Mouse (Mus musculus) hindbrain, embryonic 12.5 days (tissue): ENCODE results near the gene Scpep1. TPM values are rescaled to one million over a fixed set of nuclear protein-coding genes. Genes with fewer than 3 reads are reported as not detected.
"Not testable (repeated sequence)": the region's sequence is repeated elsewhere in the genome, so short reads cannot be mapped to it uniquely, and the experiment has no call there.

Experiments
- ATAC-seq: fragments of 200-750 bp; cut with Nextera tagmentation; 2 replicates; pipeline ENCODE4 v1.8.0; 2017; ENCODE audit warnings: moderate TSS enrichment; ENCODE audit not compliant: low FRiP score
- H3K27ac ChIP-seq: fragments of 300-500 bp; sonication (generic); 2 replicates; pipeline ENCODE4 v1.5.1; 2016; ENCODE audit warnings: mild to moderate bottlenecking
- H3K27me3 ChIP-seq: fragments of 300-500 bp; sonication (generic); 2 replicates; pipeline ENCODE4 v1.6.1; 2016; ENCODE audit warnings: mild to moderate bottlenecking
- H3K36me3 ChIP-seq: fragments of 300-500 bp; sonication (generic); 2 replicates; pipeline ENCODE4 v1.6.1; 2016; ENCODE audit warnings: mild to moderate bottlenecking
- H3K4me1 ChIP-seq: fragments of 300-500 bp; sonication (generic); 2 replicates; pipeline ENCODE4 v1.6.1; 2016
- H3K4me2 ChIP-seq: fragments of 300-500 bp; sonication (generic); replicated peaks from 2 replicates; pipeline ENCODE4 v1.6.1; 2016; ENCODE audit warnings: mild to moderate bottlenecking
- H3K4me3 ChIP-seq: fragments of 300-500 bp; sonication (generic); 2 replicates; pipeline ENCODE4 v1.5.1; 2016; ENCODE audit warnings: mild to moderate bottlenecking
- H3K9ac ChIP-seq: fragments of 300-500 bp; sonication (generic); 2 replicates; pipeline ENCODE4 v1.6.1; 2016; ENCODE audit warnings: mild to moderate bottlenecking, moderate library complexity
- H3K9me3 ChIP-seq: fragments of 300-500 bp; sonication (generic); replicated peaks from 2 replicates; pipeline ENCODE4 v1.6.1; 2016; ENCODE audit warnings: mild to moderate bottlenecking
- WGBS: fragments of 180-500 bp; shearing (Covaris S2); methylation state at CpG from one replicate; pipeline ENCODE4 v1.1.7; 2016; 5-methylcytosine and 5-hydroxymethylcytosine counted together
- polyA plus RNA-seq: library from polyadenylated mRNA; unstranded; fragments of >200 nt; fragmentation: Nextera tagmentation; extraction: Ambion mirVana; gene quantifications from 2 replicates; pipeline ENCODE4 v1.2.1, GENCODE M21; 2016

Gene Scpep1
- polyA plus RNA-seq, result 44.1 and 46.2 TPM in 2 replicates

GRCm38 (mm10) chr11:88955217-88955969 is at the start of gene Scpep1:
Scpep1 (minus strand) TSS chr11:88955465.
- Histone ChIP-seq H3K27me3 (no peaks in the 10 kb centered on the region), H3K4me3 (peak within 1 kb of the TSS; percentile 46), H3K4me1 (no peaks in the 10 kb centered on the region; the same call in 1 of the 2 replicates), H3K9me3 (no peaks in the 10 kb centered on the region), H3K4me2 (peak within 1 kb of the TSS; percentile 59), H3K36me3 (peaks cover 3% of the 10 kb centered on the region; the same call in 1 of the 2 replicates), H3K9ac (peak within 1 kb of the TSS; percentile 55), H3K27ac (peak within 1 kb of the TSS; percentile 45; the same call in 1 of the 2 replicates)
- peak; percentile 97 for ATAC-seq
- 5% methylated on average over 34 of the region's 34 CpGs for WGBS

DNA sequence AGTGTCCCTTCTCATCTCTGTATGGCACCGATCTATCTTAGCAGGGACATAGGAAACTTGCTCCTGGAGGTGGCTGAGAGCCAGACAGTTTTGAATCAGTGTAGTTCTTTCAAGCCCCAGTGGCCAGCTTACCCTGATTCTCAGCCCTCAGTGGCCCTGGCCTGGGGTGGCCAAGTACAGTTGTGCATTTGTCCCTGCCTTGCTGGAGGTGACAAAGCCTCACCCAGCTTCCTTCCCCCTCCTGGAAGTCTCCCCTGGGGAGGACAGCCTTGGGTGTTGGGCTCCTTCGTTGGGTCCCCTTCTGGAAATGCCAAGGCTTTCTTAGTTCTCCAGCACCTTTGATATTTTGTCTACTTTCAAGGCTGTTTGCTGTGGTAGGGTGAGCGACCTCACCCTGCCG is 48.5 kb upstream of the Scpep1 start:
- H3K36me3 ChIP-seq, result no peaks in the 10 kb centered on the region
- H3K9me3 ChIP-seq, result no peaks in the 10 kb centered on the region
- H3K4me3 ChIP-seq, result no peak overlapping the region
- peaks cover 8% of the 10 kb centered on the region for H3K4me1 ChIP-seq
- WGBS, result 78% methylated on average over 4 of the region's 4 CpGs
- H3K9ac ChIP-seq, result no peak overlapping the region
- H3K27ac ChIP-seq, result no peak overlapping the region
- no peak for ATAC-seq
- H3K27me3 ChIP-seq, result peaks cover 18% of the 10 kb centered on the region
- no peak overlapping the region for H3K4me2 ChIP-seq

- Histone ChIP-seq H3K4me2 (no peak overlapping the region), H3K4me1 (peaks cover 8% of the 10 kb centered on the region), H3K4me3 (no peak overlapping the region), H3K9me3 (no peaks in the 10 kb centered on the region), H3K27ac (no peak overlapping the region), H3K36me3 (no peaks in the 10 kb centered on the region), H3K9ac (no peak overlapping the region), H3K27me3 (peaks cover 25% of the 10 kb centered on the region)
- WGBS, result 59% methylated on average over 6 of the region's 6 CpGs
- no peak for ATAC-seq
Observed at GRCm38 (mm10) chr11:89003078-89003477, 47.8 kb upstream of the Scpep1 start.

- no peak for ATAC-seq
- WGBS, result 77% methylated on average over 5 of the region's 5 CpGs
- Histone ChIP-seq H3K27ac (no peak overlapping the region), H3K4me2 (no peak overlapping the region), H3K27me3 (peaks cover 26% of the 10 kb centered on the region), H3K9me3 (no peaks in the 10 kb centered on the region), H3K9ac (no peak overlapping the region), H3K4me1 (peaks cover 8% of the 10 kb centered on the region), H3K36me3 (no peaks in the 10 kb centered on the region), H3K4me3 (no peak overlapping the region)
Observed at GRCm38 (mm10) chr11:89002621-89003020, 47.4 kb upstream of the Scpep1 start.

DNA sequence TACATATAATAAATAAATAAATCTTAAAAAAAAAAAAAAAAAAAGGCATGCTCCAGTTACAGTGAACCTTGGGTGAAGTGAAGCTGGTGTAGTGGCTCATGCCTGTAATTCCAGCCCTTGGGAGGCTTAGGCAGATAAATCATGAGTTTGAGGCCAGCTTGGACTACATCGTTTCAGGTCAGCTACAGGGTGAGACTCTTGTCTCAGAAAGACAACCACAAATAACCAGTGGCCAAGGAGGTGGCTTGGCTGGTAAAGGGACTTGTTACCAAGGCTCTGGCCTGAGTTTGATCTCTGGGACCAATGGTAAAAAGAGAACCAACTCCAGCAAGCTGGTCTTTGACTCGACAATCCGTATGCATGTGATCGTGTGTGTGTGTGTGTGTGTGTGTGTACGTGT is 46.8 kb upstream of the Scpep1 start:
- peaks cover 26% of the 10 kb centered on the region for H3K27me3 ChIP-seq
- H3K36me3 ChIP-seq, result no peaks in the 10 kb centered on the region
- ATAC-seq, result no peak
- no peak overlapping the region for H3K27ac ChIP-seq
- no peak overlapping the region for H3K4me2 ChIP-seq
- no peak overlapping the region for H3K9ac ChIP-seq
- H3K4me1 ChIP-seq, result peaks cover 8% of the 10 kb centered on the region
- H3K4me3 ChIP-seq, result no peak overlapping the region
- 90% methylated on average over 5 of the region's 5 CpGs for WGBS
- no peaks in the 10 kb centered on the region for H3K9me3 ChIP-seq

- peaks cover 26% of the 10 kb centered on the region for H3K27me3 ChIP-seq
- H3K9me3 ChIP-seq, result no peaks in the 10 kb centered on the region
- no peak overlapping the region for H3K4me3 ChIP-seq
- H3K4me2 ChIP-seq, result no peak overlapping the region
- WGBS, result 93% methylated on average over 7 of the region's 7 CpGs
- no peaks in the 10 kb centered on the region for H3K36me3 ChIP-seq
- H3K4me1 ChIP-seq, result peaks cover 8% of the 10 kb centered on the region
- no peak for ATAC-seq
- no peak overlapping the region for H3K27ac ChIP-seq
- no peak overlapping the region for H3K9ac ChIP-seq
Observed at GRCm38 (mm10) chr11:89001569-89001968, 46.3 kb upstream of the Scpep1 start.

- Histone ChIP-seq H3K9ac (no peak overlapping the region), H3K4me1 (peaks cover 8% of the 10 kb centered on the region), H3K4me3 (no peak overlapping the region), H3K27me3 (peaks cover 26% of the 10 kb centered on the region), H3K36me3 (no peaks in the 10 kb centered on the region), H3K27ac (no peak overlapping the region), H3K4me2 (no peak overlapping the region), H3K9me3 (no peaks in the 10 kb centered on the region)
- no peak for ATAC-seq
Observed at GRCm38 (mm10) chr11:89000527-89000819, 45.2 kb upstream of the Scpep1 start.

DNA sequence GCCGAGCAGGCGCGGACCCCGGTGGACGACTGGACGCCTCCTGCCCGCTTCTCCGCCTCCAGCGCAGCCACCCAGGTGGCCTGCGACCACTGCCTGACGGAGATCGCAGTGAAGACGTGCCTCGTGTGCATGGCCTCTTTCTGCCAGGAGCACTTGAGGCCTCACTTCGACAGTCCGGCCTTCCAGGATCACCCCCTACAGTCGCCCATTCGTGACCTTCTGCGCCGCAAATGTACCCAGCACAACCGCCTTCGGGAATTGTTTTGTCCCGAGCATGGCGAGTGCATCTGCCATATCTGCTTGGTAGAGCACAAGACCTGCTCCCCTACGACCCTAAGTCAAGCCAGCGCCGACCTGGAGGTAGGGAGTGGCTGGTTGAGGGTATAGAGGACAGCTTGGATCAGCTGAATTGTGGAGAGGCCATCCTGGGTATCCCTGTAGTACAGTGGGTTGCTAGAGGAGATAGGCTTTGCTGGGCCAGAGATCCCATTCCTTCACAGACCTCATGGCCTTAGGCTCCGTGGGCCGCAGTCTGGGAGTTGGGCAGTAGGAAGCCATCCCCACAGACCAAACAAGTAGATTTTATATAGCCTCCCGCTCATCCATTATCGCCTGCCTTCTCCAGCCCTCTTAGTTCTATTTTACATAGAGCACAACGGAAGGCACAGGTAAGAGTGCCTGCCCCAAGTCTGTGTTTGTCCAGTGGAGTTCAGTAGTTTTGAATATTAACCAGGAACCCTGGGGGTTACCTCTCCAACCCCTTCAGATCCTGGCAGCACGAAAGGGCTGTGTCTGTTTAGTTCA is 44.7 kb upstream of the Scpep1 start:
- ATAC-seq, result no peak; the same call in 1 of the 2 replicates

DNA sequence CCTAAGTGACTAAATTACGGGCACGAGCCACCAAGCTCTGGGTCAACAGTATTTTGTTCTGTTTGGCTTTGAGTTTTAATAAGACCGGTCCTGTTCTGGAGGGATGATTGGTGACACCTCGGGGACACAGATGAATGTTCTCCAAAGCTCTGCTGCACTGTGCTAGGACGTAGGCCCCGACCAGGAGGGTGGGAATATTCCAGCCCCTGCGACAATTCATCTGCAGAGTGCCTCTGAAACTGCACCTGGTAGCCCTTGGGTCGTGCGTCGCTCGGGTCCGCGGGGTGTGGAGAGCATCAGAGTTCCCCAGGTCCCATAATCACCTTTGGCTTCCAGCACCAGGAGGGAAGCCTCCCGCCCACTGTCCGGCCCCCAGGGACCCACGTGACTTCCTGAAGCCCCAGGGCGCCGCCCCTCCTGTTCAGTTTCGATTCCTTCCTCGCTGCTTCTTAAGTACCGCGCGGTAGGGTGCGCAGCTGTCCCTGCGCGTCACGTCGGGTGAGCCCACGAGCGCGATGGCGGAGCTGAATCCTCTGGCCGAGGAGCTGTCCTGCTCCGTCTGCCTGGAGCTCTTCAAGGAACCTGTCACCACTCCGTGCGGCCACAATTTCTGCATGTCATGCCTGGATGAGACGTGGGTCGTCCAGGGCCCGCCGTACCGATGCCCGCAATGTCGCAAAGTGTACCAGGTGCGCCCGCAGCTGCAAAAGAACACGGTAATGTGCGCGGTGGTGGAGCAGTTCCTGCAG is 43.9 kb upstream of the Scpep1 start, which contains the start of gene Trim25:
TSS of gene Trim25 (plus strand) at position 403 of the 749 bp plus-strand sequence.
- Histone ChIP-seq H3K9ac (peak within 1 kb of the TSS; percentile 3; the same call in 1 of the 2 replicates), H3K4me1 (peaks cover 8% of the 10 kb centered on the region), H3K27me3 (peaks cover 26% of the 10 kb centered on the region), H3K4me3 (peak within 1 kb of the TSS; percentile 37), H3K36me3 (no peaks in the 10 kb centered on the region), H3K27ac (no peak within 1 kb of the TSS), H3K9me3 (no peaks in the 10 kb centered on the region), H3K4me2 (peak within 1 kb of the TSS; percentile 47)
- ATAC-seq, result peak; percentile 46; the same call in 1 of the 2 replicates
- WGBS, result 3% methylated on average over 48 of the region's 48 CpGs

More for the DNA sequence above, 44.7 kb upstream of the Scpep1 start:
- H3K4me3 ChIP-seq, result peak overlapping the region; percentile 37
- H3K4me1 ChIP-seq, result peaks cover 8% of the 10 kb centered on the region
- H3K27ac ChIP-seq, result no peak overlapping the region
- WGBS, result 30% methylated on average over 33 of the region's 33 CpGs
- H3K9me3 ChIP-seq, result no peaks in the 10 kb centered on the region
- no peaks in the 10 kb centered on the region for H3K36me3 ChIP-seq
- peak overlapping the region; percentile 47 for H3K4me2 ChIP-seq
- H3K9ac ChIP-seq, result peak overlapping the region; percentile 3; the same call in 1 of the 2 replicates
- peaks cover 26% of the 10 kb centered on the region for H3K27me3 ChIP-seq

DNA sequence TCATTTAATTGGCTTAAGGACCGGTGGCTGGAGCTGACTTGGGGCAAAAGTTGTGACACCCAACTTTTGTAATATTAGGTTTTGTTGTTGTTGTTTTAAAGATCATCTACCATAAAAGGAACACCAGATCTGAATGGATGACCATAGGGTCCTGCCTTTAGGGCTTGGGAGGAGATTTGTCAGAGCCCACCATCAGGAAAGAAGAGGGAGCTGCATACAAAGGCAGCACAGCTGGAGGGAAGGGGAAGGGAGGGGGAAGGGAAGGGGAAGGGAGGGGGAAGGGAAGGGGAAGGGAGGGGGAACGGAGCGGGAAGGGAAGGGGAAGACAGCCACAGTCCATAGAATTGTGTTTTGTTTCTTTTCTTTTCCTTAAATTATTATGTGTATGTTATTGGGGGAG is 43.1 kb upstream of the Scpep1 start:
- Histone ChIP-seq H3K4me3 (no peak overlapping the region), H3K9me3 (no peaks in the 10 kb centered on the region), H3K36me3 (no peaks in the 10 kb centered on the region), H3K4me1 (peaks cover 8% of the 10 kb centered on the region), H3K27ac (no peak overlapping the region), H3K4me2 (no peak overlapping the region), H3K27me3 (peaks cover 26% of the 10 kb centered on the region), H3K9ac (no peak overlapping the region)
- WGBS, result 11% methylated on average over 3 of the region's 3 CpGs
- ATAC-seq, result no peak

DNA sequence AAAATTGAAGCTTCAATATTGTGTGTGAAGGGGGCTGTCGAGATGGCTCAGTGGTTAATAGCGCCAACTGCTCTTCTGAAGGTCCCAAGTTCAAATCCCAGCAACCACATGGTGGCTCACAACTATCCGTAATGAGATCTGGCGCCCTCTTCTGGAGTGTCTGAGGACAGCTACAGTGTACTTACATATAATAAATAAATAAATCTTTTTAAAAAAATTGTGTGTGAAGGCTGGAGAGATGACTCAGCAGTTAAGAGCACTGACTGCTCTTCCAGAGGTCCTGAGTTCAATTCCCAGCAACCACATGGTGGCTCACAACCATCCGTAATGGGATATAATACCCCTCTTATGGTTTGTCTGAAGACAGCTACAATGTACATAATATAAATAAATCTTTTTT is 42.1 kb upstream of the Scpep1 start:
- H3K9ac ChIP-seq, H3K9me3 ChIP-seq, H3K27ac ChIP-seq, H3K4me3 ChIP-seq, ATAC-seq, H3K36me3 ChIP-seq, H3K4me1 ChIP-seq, H3K4me2 ChIP-seq: not testable (repeated sequence)
- H3K27me3 ChIP-seq, result peaks cover 26% of the 10 kb centered on the region
- WGBS, result 87% methylated on average over 5 of the region's 5 CpGs

DNA sequence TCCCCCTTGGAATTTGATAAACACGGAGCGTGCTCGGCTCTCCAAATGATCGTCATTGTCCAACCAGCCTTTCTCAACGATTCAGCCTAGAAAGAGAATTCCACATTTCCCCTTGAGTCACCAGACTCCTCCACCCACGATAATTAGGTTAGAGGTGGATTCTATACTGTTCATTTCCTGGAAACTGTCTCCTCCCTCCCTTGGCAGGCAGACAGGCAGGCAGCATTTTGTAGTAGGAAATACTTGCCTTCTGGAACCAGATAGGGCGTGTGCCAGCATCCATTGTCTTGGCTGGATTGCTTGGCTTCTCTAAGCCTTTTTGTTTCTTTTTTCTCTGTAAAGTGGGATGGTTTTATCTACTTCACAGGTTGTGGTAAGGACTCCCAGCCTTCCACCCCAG is 41.2 kb upstream of the Scpep1 start:
- ATAC-seq, result no peak
- 78% methylated on average over 7 of the region's 7 CpGs for WGBS
- no peaks in the 10 kb centered on the region for H3K9me3 ChIP-seq
- H3K4me1 ChIP-seq, result peaks cover 8% of the 10 kb centered on the region; the same call in 1 of the 2 replicates
- H3K36me3 ChIP-seq, result no peaks in the 10 kb centered on the region
- no peak overlapping the region for H3K9ac ChIP-seq
- H3K27me3 ChIP-seq, result peaks cover 26% of the 10 kb centered on the region
- no peak overlapping the region for H3K4me2 ChIP-seq
- H3K27ac ChIP-seq, result no peak overlapping the region
- H3K4me3 ChIP-seq, result no peak overlapping the region
